Mouse (Mus musculus): ENCODE results near the gene Rassf2. TPM values are rescaled to one million over a fixed set of nuclear protein-coding genes. Genes with fewer than 3 reads are reported as not detected.

Rassf2 gene
- polyA plus RNA-seq, 1 experiment: 26.6 TPM

DNA sequence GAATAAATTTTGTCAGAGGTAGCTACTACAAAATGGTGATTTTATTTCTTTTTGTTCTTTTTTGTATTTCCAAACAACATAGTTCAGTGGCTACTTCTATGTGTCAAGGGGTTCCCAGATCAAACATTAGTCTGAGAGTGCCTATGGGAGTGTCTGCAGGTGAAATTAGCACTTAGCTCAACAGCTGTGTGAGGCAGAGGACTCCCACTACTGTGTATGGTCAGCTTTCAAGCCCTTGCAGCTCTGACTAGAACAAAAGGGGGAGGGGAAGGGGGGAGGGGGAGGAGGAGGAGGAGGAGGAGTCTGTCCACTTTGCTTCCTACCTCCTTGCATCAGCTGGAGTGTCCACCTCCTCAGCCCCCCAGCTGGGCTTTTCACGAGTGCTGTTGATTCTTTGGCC, 85.7 kb downstream of the Rassf2 start:
- no peak overlapping the region for H3K4me3 ChIP-seq (replicated peaks; ENCODE audit: extremely low read depth, low read depth, low read length)
- peak; percentile 0 for DNase-seq
- no peaks in the 10 kb centered on the region for H3K4me1 ChIP-seq (ENCODE audit: control insufficient read depth, insufficient read depth, low read length)
- TF ChIP-seq CTCF (IDR thresholded peaks at IDR 0.05; ENCODE audit: insufficient read depth, low read length): no peak
- WGBS: 29% methylated on average over 1 of the region's 1 CpGs

DNA sequence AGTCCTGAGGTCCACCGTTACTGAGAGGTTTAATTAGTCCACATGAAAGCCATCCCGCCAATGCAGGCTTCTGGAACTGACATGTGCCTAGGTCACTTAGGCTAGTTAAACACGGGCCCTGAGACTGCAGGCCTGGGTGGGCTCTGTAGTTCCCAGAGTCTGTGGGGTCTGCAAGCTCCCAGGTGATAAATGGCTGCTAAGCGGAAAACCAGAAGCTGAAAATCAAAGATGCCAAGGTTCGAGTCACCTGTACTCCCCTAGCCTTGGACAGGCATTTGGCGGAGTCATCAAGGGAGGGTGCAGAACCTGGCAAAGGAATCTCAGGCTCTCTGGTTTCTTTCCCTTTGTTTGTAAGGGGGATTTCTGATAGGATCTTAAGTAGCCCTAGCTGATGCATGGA, 88.6 kb downstream of the Rassf2 start:
- 88% methylated on average over 6 of the region's 6 CpGs for WGBS
- Histone ChIP-seq H3K4me1 (ENCODE audit: control insufficient read depth, insufficient read depth, low read length) (no peaks in the 10 kb centered on the region), H3K4me3 (replicated peaks; ENCODE audit: extremely low read depth, low read depth, low read length) (no peak overlapping the region)
- no peak for DNase-seq
- no peak for TF ChIP-seq POLR2A (IDR thresholded peaks at IDR 0.05; ENCODE audit: borderline replicate concordance, extremely low read depth, low read depth, low read length)
- no peak for TF ChIP-seq CTCF (IDR thresholded peaks at IDR 0.05; ENCODE audit: insufficient read depth, low read length)

DNA sequence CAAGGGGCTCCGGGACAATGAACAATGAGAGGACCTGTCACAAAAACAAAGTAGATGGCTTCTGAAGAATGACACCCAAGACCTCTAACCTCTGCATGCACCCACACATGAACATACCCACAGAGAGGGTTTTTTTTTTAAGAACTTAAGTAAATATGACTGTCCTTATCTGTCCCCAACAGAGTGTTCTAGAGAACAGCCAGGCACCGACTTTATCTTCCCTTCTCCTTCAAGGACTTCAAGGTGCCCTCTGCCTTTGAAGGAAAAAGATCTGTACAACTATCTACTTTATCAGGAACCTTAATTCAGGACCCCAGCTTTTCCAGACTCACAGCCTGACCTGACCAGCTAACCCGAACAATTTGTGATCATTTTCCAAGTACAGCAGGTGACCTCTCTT, 89.6 kb downstream of the Rassf2 start:
- 45% methylated on average over 3 of the region's 3 CpGs for WGBS
- TF ChIP-seq POLR2A (IDR thresholded peaks at IDR 0.05; ENCODE audit: borderline replicate concordance, extremely low read depth, low read depth, low read length) (no peak), CTCF (IDR thresholded peaks at IDR 0.05; ENCODE audit: insufficient read depth, low read length) (no peak)
- 0 out of 2 replicates have a peak, but pooled peaks cover 1% of the 10 kb centered on the region for H3K4me1 ChIP-seq (ENCODE audit: control insufficient read depth, insufficient read depth, low read length)
- no peak overlapping the region for H3K4me3 ChIP-seq (replicated peaks; ENCODE audit: extremely low read depth, low read depth, low read length)
- DNase-seq: no peak

Other genes with a start within 250 kb of the Rassf2 start
- gene Erv3, start 170.5 kb downstream of the Rassf2 start, polyA plus RNA-seq (2012; rRNA removed): not detected in 2 replicates
- 95.5 and 102 TPM in 2 replicates for gene Prnp, start 120.3 kb downstream of the Rassf2 start, polyA plus RNA-seq (2012; rRNA removed)
- not detected in 2 replicates for gene Prn, start 120.3 kb downstream of the Rassf2 start, polyA plus RNA-seq (2012; rRNA removed)
- 0.95 and 1.1 TPM in 2 replicates for gene Prnd, start 79.4 kb downstream of the Rassf2 start, polyA plus RNA-seq (2012; rRNA removed)
- 82.2 and 83.1 TPM in 2 replicates for gene Slc23a2, start 114.8 kb upstream of the Rassf2 start, polyA plus RNA-seq (2012; rRNA removed)
- gene Tmem230, start 217.5 kb upstream of the Rassf2 start, polyA plus RNA-seq (2012; rRNA removed): 67.0 and 86.8 TPM in 2 replicates
- gene Pcna, start 223.1 kb upstream of the Rassf2 start, polyA plus RNA-seq (2012; rRNA removed): 52.7 and 59.2 TPM in 2 replicates
- 67.1 and 76.5 TPM in 2 replicates for gene Cds2, start 232.9 kb upstream of the Rassf2 start, polyA plus RNA-seq (2012; rRNA removed)

Measured in lung, adult 2 months (tissue).